Mouse (Mus musculus) liver, adult 2 months (tissue): ENCODE data around the gene Pea15a.

Experiments
- CTCF ChIP-seq: fragments of 200-500 bp; IDR thresholded peaks from 2 replicates; pipeline ENCODE4 v1.5.1; 2011; ENCODE audit warnings: low read depth, low read length, control low read depth
- POLR2A ChIP-seq: fragments of 200-500 bp; IDR thresholded peaks from 2 replicates; pipeline ENCODE4 v1.6.1; 2011; ENCODE audit warnings: low read length, control low read depth; ENCODE audit not compliant: insufficient read depth; ENCODE audit errors: extremely low read depth

DNA sequence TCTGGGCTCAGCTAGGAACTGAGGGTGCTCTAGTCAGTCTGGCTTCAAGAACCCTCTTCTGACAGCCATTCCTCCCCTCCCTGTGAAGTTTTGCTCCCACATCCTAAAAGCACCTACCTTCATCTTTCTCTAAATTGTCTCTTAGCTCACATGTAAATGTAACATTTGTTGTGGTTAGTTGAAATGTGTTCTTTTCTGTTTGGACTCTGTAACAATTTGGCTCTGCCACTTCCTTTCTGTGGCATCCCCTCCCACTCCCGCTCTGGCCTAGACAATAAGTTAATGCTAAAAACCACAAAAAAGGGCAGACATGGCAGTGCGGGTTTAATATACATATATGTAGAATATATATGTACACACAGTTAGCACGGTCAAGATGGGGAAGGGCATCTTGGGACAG lies 9.5 kb downstream of the Pea15a start:
- TF ChIP-seq POLR2A = no peak
- no peak for TF ChIP-seq CTCF
